Mouse (Mus musculus) limb, embryonic 13.5 days (tissue): ENCODE results near the gene Gpx8. TPM values are rescaled to one million over a fixed set of nuclear protein-coding genes. Genes with fewer than 3 reads are reported as not detected.

Source experiments
- microRNA counts: library from miRNA; unstranded; fragments of <30 nt; microRNA quantifications from one replicate; lab custom pipeline; 2016
- microRNA-seq: library from miRNA; unstranded; fragments of <30 nt; microRNA quantifications from one replicate; pipeline ENCODE4, GENCODE M21; 2016
- polyA plus RNA-seq: library from polyadenylated mRNA; unstranded; fragments of >200 nt; fragmentation: Nextera tagmentation; extraction: Ambion mirVana; gene quantifications from 2 replicates; pipeline ENCODE4 v1.2.1, GENCODE M21; 2015

Gene Gpx8
- polyA plus RNA-seq, 1 experiment from 2014 or later, result 206 TPM

MicroRNAs within 50 kb of the gene (microRNA counts, 519-probe panel; counts per million panel counts)
- 1,461 counts per million, percentile 15 among the panel's probes with 10 or more counts for microRNA mmu-miR-449a (lab: Ali Mortazavi, UCI)
- microRNA mmu-miR-449b (lab: Ali Mortazavi, UCI), result not detected
- not detected for microRNA mmu-miR-449c (lab: Ali Mortazavi, UCI)

Small RNA genes within 50 kb of the gene (microRNA-seq; reads per million reads assigned to microRNA genes)
- 61.5 reads per million, percentile 46 among the genes with 10 or more reads in this experiment for gene Mir449a
- gene Mir449b, result not detected
- not detected for gene Mir449c

Other genes starting within 250 kb of the Gpx8 start
- 53.8 and 55.0 TPM in 2 replicates for gene Plpp1, start 245.6 kb downstream of the Gpx8 start, polyA plus RNA-seq
- 71.6 and 77.8 TPM in 2 replicates for gene Mtrex, start 119.0 kb downstream of the Gpx8 start, polyA plus RNA-seq
- gene Dhx29, start 119.0 kb downstream of the Gpx8 start, polyA plus RNA-seq, result 31.3 and 34.5 TPM in 2 replicates
- 0.23 and 0.29 TPM in 2 replicates for gene Ccno, start 58.6 kb downstream of the Gpx8 start, polyA plus RNA-seq
- not detected in 2 replicates for gene Mcidas, start 52.6 kb downstream of the Gpx8 start, polyA plus RNA-seq
- not detected in 2 replicates for gene Cdc20b, start 11.3 kb downstream of the Gpx8 start, polyA plus RNA-seq
- gene Gzma, start 54.6 kb upstream of the Gpx8 start, polyA plus RNA-seq, result not detected in 2 replicates
- gene Esm1, start 163.2 kb upstream of the Gpx8 start, polyA plus RNA-seq, result 3.0 TPM in 2 replicates
- not detected in 2 replicates for gene Gzmk, start 179.5 kb upstream of the Gpx8 start, polyA plus RNA-seq
- gene BC067074, start 246.7 kb upstream of the Gpx8 start, polyA plus RNA-seq, result 9.5 and 10.2 TPM in 2 replicates